Mouse (Mus musculus) midbrain, postnatal 0 days (tissue): Measurements from ENCODE around the gene Phactr1. TPM values are rescaled to one million over a fixed set of nuclear protein-coding genes. Genes with fewer than 3 reads are reported as not detected.
A peak's percentile ranks its signal among the peaks of the same experiment; 100 is the strongest.

Experiments
- ATAC-seq: fragments of 200-750 bp; cut with Nextera tagmentation; 2 replicates; pipeline ENCODE4 v1.8.0; 2017; ENCODE audit warnings: moderate number of reproducible peaks, mild to moderate bottlenecking, moderate TSS enrichment, moderate library complexity; ENCODE audit not compliant: low FRiP score
- DNase-seq: peaks from one replicate; pipeline ENCODE4 v3.0.0-alpha.2; 2015; ENCODE audit warnings: low spot score
- H3K27ac ChIP-seq: fragments of 300-500 bp; sonication (generic); 2 replicates; pipeline ENCODE4 v1.5.1; 2014; ENCODE audit warnings: low read depth, mild to moderate bottlenecking, low read length, mixed read lengths
- H3K27me3 ChIP-seq: fragments of 300-500 bp; sonication (generic); 2 replicates; pipeline ENCODE4 v1.6.1; 2014; ENCODE audit warnings: low read length, control low read depth, mixed read lengths; ENCODE audit not compliant: insufficient read depth
- H3K36me3 ChIP-seq: fragments of 300-500 bp; sonication (generic); 2 replicates; pipeline ENCODE4 v1.6.1; 2014; ENCODE audit warnings: low read length, control low read depth, mixed read lengths; ENCODE audit not compliant: insufficient read depth
- H3K4me1 ChIP-seq: fragments of 300-500 bp; sonication (generic); 2 replicates; pipeline ENCODE4 v1.6.1; 2014; ENCODE audit warnings: mild to moderate bottlenecking, control low read depth, antibody characterized with exemption, low read length, mixed read lengths; ENCODE audit not compliant: insufficient read depth
- H3K4me2 ChIP-seq: fragments of 300-500 bp; sonication (generic); 2 replicates; pipeline ENCODE4 v1.6.1; 2014; ENCODE audit warnings: low read depth, mild to moderate bottlenecking, low read length, mixed read lengths; ENCODE audit not compliant: poor library complexity, severe bottlenecking
- H3K4me3 ChIP-seq: fragments of 300-500 bp; sonication (generic); 2 replicates; pipeline ENCODE4 v1.5.1; 2014; ENCODE audit warnings: low read depth, mild to moderate bottlenecking, low read length, moderate library complexity
- H3K9ac ChIP-seq: fragments of 300-500 bp; sonication (generic); replicated peaks from 2 replicates; pipeline ENCODE4 v1.6.1; 2014; ENCODE audit warnings: mild to moderate bottlenecking, low read length, moderate library complexity, mixed read lengths; ENCODE audit not compliant: poor library complexity, severe bottlenecking
- H3K9me3 ChIP-seq: fragments of 300-500 bp; sonication (generic); 2 replicates; pipeline ENCODE4 v1.6.1; 2016; ENCODE audit warnings: low read length, control low read depth
- CTCF ChIP-seq: IDR thresholded peaks from 2 replicates; pipeline ENCODE4 v1.5.1; 2016; ENCODE audit warnings: antibody characterized with exemption, mild to moderate bottlenecking
- WGBS: fragments of 180-500 bp; shearing (Covaris S2); extraction: QIAGEN DNeasy Blood & Tissue Kit; methylation state at CpG from one replicate; pipeline ENCODE4 v1.1.7; 2014; 5-methylcytosine and 5-hydroxymethylcytosine counted together
- polyA plus RNA-seq: library from polyadenylated mRNA; unstranded; fragments of >200 nt; fragmentation: Nextera tagmentation; extraction: Ambion mirVana; gene quantifications from 2 replicates; pipeline ENCODE4 v1.2.1, GENCODE M21; 2015
- total RNA-seq: library from RNA; depleted of rRNA; stranded (reverse); fragments of >200 nt; gene quantifications from 2 replicates; pipeline ENCODE4 v1.2.3, GENCODE M21; 2014

The Phactr1 gene
- total and polyA plus RNA-seq, 2 experiments from 2014 or later = 53.9 to 73.7 TPM

DNA sequence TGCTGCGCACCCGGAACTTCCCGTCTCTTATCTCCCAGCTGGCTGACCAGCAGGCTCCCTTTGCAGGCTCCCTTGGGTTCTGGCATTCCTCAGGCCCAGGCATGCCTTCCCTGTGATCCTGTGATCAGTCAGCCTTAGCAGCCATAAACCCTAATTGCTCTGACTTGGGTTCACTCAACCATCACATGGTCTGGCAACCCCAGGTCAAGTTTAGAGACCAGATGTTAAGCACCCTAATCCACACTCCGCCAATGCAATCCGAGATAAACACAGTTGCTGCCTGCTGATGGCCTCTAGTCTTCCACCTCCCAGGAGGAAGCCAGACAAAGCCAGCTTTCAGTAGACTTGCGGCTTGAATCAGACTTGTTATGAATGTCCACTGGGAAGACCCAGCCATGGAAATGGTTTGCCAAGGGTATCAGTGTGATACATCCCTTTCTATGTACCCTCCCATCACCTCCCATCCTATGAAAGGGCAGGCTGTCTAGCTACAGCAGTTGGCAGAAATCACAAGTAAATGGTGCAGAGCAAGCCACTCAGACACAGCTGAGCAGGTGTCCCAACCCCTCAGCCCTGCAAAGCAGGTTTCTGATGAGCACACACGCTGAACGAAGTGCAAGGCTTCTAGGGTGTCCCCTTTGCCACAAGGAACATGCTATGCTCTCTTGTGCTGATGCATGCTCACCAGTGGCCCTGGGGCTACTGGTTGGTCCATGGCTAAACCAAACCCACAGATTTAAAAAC lies 466.3 kb downstream of the Phactr1 start:
- H3K9ac ChIP-seq = no peak overlapping the region
- H3K36me3 ChIP-seq = peaks cover 12% of the 10 kb centered on the region
- no peak overlapping the region for H3K4me2 ChIP-seq
- WGBS = 67% methylated on average over 8 of the region's 8 CpGs
- no peak for ATAC-seq
- no peaks in the 10 kb centered on the region for H3K9me3 ChIP-seq
- H3K27ac ChIP-seq = no peak overlapping the region
- no peak for TF ChIP-seq CTCF
- no peaks in the 10 kb centered on the region for H3K27me3 ChIP-seq
- no peaks in the 10 kb centered on the region for H3K4me1 ChIP-seq
- DNase-seq = no peak
- no peak overlapping the region for H3K4me3 ChIP-seq

- Histone ChIP-seq H3K9ac (no peak overlapping the region), H3K9me3 (no peaks in the 10 kb centered on the region), H3K4me3 (no peak overlapping the region), H3K27ac (no peak overlapping the region), H3K27me3 (no peaks in the 10 kb centered on the region), H3K4me2 (no peak overlapping the region), H3K36me3 (peaks cover 20% of the 10 kb centered on the region), H3K4me1 (no peaks in the 10 kb centered on the region)
- ATAC-seq (no peak), DNase-seq (no peak)
- 91% methylated on average over 4 of the region's 4 CpGs for WGBS
- no peak for TF ChIP-seq CTCF
Measured at GRCm38 (mm10) chr13:43148692-43149091, 468.3 kb downstream of the Phactr1 start.

DNA sequence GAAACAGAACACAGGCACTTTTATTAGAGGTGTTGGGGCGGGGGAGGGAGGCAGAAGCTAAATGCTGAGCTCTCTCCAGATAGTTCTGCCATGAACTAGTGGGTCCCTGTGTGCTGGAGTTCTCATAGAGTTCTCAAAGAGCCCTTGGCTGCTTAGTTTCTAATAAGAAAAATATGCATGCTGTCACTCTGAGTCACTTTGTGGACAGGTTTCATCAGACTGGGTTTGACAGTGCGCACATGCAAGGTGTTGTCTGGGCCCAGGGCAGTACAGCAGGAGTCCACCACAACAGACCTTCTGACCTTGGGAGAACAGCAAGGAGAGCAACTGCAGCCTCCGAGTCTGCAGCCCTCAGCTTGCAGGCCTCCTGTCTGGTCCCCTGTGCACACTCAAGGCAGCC lies 469.2 kb downstream of the Phactr1 start:
- Histone ChIP-seq H3K27ac (no peak overlapping the region), H3K9me3 (no peaks in the 10 kb centered on the region), H3K27me3 (no peaks in the 10 kb centered on the region), H3K36me3 (peaks cover 22% of the 10 kb centered on the region), H3K4me1 (no peaks in the 10 kb centered on the region), H3K9ac (no peak overlapping the region), H3K4me2 (no peak overlapping the region), H3K4me3 (no peak overlapping the region)
- no peak for TF ChIP-seq CTCF
- DNase-seq (no peak), ATAC-seq (no peak)
- 83% methylated on average over 3 of the region's 3 CpGs for WGBS

DNA sequence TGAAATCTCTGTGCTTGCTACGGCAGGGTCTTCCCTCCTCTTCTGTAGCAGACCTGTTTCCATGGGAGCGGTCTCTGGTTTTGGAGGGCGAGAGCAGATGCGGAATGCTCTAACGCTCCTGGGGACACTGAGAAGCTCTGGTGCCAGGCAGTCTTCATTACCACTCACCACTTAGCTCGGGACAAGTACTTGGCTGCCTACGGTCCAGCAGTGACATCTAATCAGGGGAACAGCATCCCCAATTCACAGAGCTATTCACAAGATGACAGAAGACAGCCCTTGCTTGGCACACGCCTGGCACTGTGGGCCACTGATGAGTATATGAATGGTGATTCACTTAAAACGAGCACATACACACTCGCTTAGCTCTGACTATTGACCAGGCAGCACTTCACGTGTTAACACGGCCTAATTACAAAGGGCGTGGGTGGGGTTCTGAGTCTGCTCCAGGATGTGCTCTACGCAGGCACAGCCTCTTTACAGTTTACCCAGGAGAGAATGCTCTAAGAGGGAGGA lies 471.6 kb downstream of the Phactr1 start:
- Histone ChIP-seq H3K4me1 (no peaks in the 10 kb centered on the region), H3K9ac (no peak overlapping the region), H3K27me3 (no peaks in the 10 kb centered on the region), H3K4me2 (no peak overlapping the region), H3K4me3 (no peak overlapping the region), H3K9me3 (no peaks in the 10 kb centered on the region), H3K27ac (no peak overlapping the region), H3K36me3 (peaks cover 28% of the 10 kb centered on the region)
- ATAC-seq = no peak
- 90% methylated on average over 14 of the region's 14 CpGs for WGBS
- no peak for TF ChIP-seq CTCF
- no peak for DNase-seq

DNA sequence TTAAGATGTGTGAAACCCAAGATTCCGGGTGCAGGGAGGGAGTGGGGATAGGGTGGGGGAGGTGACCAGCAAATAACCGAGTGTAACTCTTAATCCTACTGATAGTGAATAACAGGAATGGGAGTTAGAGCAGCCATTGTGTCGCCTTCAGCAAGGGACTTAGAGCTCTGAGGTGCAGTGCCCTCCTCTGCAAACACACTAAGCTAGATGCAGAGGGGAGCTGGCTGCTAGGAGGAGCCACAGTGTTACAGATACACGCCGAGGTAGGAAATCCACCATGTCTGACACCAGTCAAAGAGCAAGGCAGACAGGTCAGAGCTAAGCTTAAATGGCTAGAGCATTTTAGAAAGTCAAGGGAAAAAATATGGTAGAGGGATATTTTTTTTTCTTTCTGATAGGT lies 476.9 kb downstream of the Phactr1 start:
- Histone ChIP-seq H3K9ac (no peak overlapping the region), H3K4me1 (no peaks in the 10 kb centered on the region), H3K36me3 (peaks cover 19% of the 10 kb centered on the region), H3K4me3 (no peak overlapping the region), H3K27me3 (no peaks in the 10 kb centered on the region), H3K27ac (no peak overlapping the region), H3K4me2 (no peak overlapping the region), H3K9me3 (no peaks in the 10 kb centered on the region)
- TF ChIP-seq CTCF = no peak
- WGBS = 39% methylated on average over 5 of the region's 5 CpGs
- DNase-seq (no peak), ATAC-seq (no peak)

GRCm38 (mm10) chr13:43158281-43158680 lies 477.9 kb downstream of the Phactr1 start:
- ATAC-seq (no peak), DNase-seq (peak; percentile 49)
- WGBS = 75% methylated on average over 5 of the region's 5 CpGs
- Histone ChIP-seq H3K9me3 (no peaks in the 10 kb centered on the region), H3K27me3 (no peaks in the 10 kb centered on the region), H3K9ac (no peak overlapping the region), H3K4me1 (no peaks in the 10 kb centered on the region), H3K27ac (no peak overlapping the region), H3K36me3 (peaks cover 21% of the 10 kb centered on the region), H3K4me3 (no peak overlapping the region), H3K4me2 (no peak overlapping the region)
- no peak for TF ChIP-seq CTCF
